11 mouse cellular contexts compared by ENCODE assay signal in the genomic region with DNA sequence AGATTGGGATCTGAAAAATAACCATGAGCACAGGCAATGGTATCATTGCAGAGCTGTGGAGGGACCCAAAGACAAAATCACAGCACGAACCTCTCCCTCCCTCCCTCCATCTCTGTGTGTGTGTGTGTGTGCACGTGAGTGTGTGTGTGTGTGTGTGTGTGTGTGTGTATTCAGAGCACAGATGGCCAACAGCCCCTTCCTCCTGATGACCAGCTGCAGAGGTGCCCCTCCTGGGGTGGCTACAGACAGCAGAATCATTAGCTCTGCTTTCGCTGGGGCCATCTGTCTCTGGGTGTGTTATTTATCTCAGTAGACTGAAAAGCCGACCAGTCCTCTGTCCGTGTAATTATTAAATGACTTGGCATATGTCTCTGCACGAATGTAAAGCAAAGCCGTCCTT.
DNase-seq lines count a peak whose midpoint lies in the region; ATAC-seq lines count a peak whose summit lies in the region.
"Had no signal": no experiment of that assay in that cellular context is flagged by ENCODE, and none has a peak within 500 bp of the region (broad histone marks: within the 10 kb centered on the region; RNA-seq: fewer than 3 reads in every experiment).

No protein-coding gene starts in this region.

- ATAC-seq in forebrain, embryonic 13.5 days, result peak; percentile 94
- no peak for ATAC-seq in liver, embryonic 11.5 days (replicated peaks; ENCODE audit: low FRiP score)
- ATAC-seq in erythroid progenitor cell, adult 5-6 weeks (replicated peaks; ENCODE audit: low FRiP score, poor library complexity, severe bottlenecking), result no peak

- H3K9me3 ChIP-seq in forebrain, embryonic 13.5 days (replicated peaks), result no peaks in the 10 kb centered on the region
- no peaks in the 10 kb centered on the region for H3K9me3 ChIP-seq in midbrain, embryonic 10.5 days (replicated peaks)
- no peaks in the 10 kb centered on the region for H3K9me3 ChIP-seq in liver, embryonic 11.5 days (ENCODE audit: control insufficient read depth, low read length)

- no peaks in the 10 kb centered on the region for H3K27me3 ChIP-seq in forebrain, embryonic 13.5 days
- H3K27me3 ChIP-seq in midbrain, embryonic 10.5 days (ENCODE audit: low read depth, poor library complexity, severe bottlenecking), result no peaks in the 10 kb centered on the region
- H3K27me3 ChIP-seq in liver, embryonic 11.5 days (replicated peaks; ENCODE audit: control insufficient read depth, insufficient read depth, low read length), result no peaks in the 10 kb centered on the region

- no peak overlapping the region for H3K9ac ChIP-seq in forebrain, embryonic 13.5 days
- H3K9ac ChIP-seq in liver, embryonic 11.5 days (ENCODE audit: low read depth, low read length), result no peak overlapping the region

- DNase-seq in cerebellum, postnatal 4 days (ENCODE audit: low spot score in 2 of 2), result peak; percentile 23 to 59
- DNase-seq in cerebellum, adult 11-12 months, result no peak
- DNase-seq in midbrain, embryonic 10.5 days (ENCODE audit: low spot score), result peak; percentile 29
- DNase-seq in retina, postnatal 1 day, result peak; percentile 88
- no peak for DNase-seq in gastrocnemius, postnatal 25 days
- no peak for DNase-seq in liver, embryonic 11.5 days (ENCODE audit: low spot score)
- DNase-seq: adrenal gland, postnatal 10 days; B cell, adult 2 months; kidney, postnatal 36 days had no signal

- WGBS in forebrain, embryonic 13.5 days, result 20% methylated on average over 6 of the region's 7 CpGs
- WGBS in midbrain, embryonic 10.5 days, result 79% methylated on average over 6 of the region's 7 CpGs
- WGBS in liver, embryonic 11.5 days, result 59% methylated on average over 7 of the region's 7 CpGs

- H3K4me2 ChIP-seq in forebrain, embryonic 13.5 days, result no peak overlapping the region
- no peak overlapping the region for H3K4me2 ChIP-seq in liver, embryonic 11.5 days

- no peak overlapping the region for H3K4me3 ChIP-seq in forebrain, embryonic 13.5 days
- no peak overlapping the region for H3K4me3 ChIP-seq in midbrain, embryonic 10.5 days
- no peak overlapping the region for H3K4me3 ChIP-seq in liver, embryonic 11.5 days (ENCODE audit: low read depth, low read length)

- peaks cover 6% of the 10 kb centered on the region; the same call in 1 of the 2 replicates for H3K4me1 ChIP-seq in forebrain, embryonic 13.5 days
- H3K4me1 ChIP-seq in midbrain, embryonic 10.5 days, result peaks cover 15% of the 10 kb centered on the region
- no peaks in the 10 kb centered on the region for H3K4me1 ChIP-seq in liver, embryonic 11.5 days (replicated peaks; ENCODE audit: control insufficient read depth, insufficient read depth, low read length)

- no peak overlapping the region; the same call in 1 of the 2 replicates for H3K27ac ChIP-seq in forebrain, embryonic 13.5 days
- peak overlapping the region; percentile 38; the same call in 1 of the 2 replicates for H3K27ac ChIP-seq in midbrain, embryonic 10.5 days (replicated peaks)
- H3K27ac ChIP-seq in liver, embryonic 11.5 days (ENCODE audit: low read depth, low read length), result no peak overlapping the region

- H3K36me3 ChIP-seq in forebrain, embryonic 13.5 days (ENCODE audit: poor library complexity, severe bottlenecking), result no peaks in the 10 kb centered on the region
- H3K36me3 ChIP-seq in midbrain, embryonic 10.5 days, result no peaks in the 10 kb centered on the region
- H3K36me3 ChIP-seq in liver, embryonic 11.5 days (ENCODE audit: control insufficient read depth, insufficient read depth, low read length), result no peaks in the 10 kb centered on the region

Comparison
In these comparisons a context has a peak if more than half of its experiments do, and no peak if none do; other contexts are left out.
1. DNase-seq: peak in cerebellum, postnatal 4 days (2 of 2), midbrain, embryonic 10.5 days (single experiment) and retina, postnatal 1 day (single experiment); none in cerebellum, adult 11-12 months (single experiment), gastrocnemius, postnatal 25 days (single experiment) and liver, embryonic 11.5 days (single experiment).